Mouse (Mus musculus): Measurements from ENCODE around the gene Snrpd3.

The Snrpd3 gene

DNA sequence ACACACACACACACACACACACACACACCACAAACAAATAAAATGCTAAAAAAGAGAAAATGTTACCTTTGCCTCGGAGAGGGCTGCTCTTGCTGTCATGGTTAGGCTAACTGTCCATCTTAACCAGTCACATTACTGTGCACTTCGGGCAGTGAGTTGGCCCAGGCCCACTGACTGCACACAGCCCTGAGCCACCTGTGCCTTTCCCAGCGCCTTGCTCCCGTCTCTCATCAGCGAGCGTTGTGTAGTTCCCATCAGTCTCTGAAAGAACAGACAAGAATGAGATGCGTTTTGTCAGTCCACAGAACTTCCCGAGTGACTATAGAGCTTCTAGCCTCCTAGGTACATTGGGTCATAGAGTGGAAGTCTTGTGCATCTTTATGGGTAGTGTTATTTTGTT lies 16.9 kb downstream of the Snrpd3 start:
- DNase-seq (ENCODE audit: low read depth, low spot score) = no peak

DNA sequence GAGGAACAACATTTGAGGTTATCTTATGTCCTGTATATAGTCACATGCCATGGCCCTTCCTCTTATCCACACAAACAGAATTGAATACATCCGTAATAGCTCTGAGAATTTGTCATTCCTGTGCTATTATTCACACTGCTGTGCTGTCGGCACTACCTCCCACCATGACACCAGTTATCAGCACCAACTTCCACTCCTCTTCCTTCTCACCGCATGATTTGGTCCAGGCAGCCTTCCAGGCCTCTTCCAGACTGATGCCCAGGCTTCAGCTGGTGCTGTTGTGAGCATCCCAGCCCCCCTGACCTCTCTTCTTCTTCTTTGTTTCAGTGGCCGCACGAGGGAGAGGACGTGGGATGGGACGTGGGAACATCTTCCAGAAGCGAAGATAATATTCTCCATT lies 17.6 kb downstream of the Snrpd3 start:
- no peak for DNase-seq (ENCODE audit: low read depth, low spot score)

GRCm38 (mm10) chr10:75535423-75535822 lies 18.1 kb downstream of the Snrpd3 start:
- DNase-seq (ENCODE audit: low read depth, low spot score) = no peak

GRCm38 (mm10) chr10:75536123-75536522 lies 18.8 kb downstream of the Snrpd3 start:
- DNase-seq (ENCODE audit: low read depth, low spot score) = no peak

GRCm38 (mm10) chr10:75547901-75548300 lies 30.6 kb downstream of the Snrpd3 start:
- DNase-seq (ENCODE audit: low read depth, low spot score) = no peak

DNA sequence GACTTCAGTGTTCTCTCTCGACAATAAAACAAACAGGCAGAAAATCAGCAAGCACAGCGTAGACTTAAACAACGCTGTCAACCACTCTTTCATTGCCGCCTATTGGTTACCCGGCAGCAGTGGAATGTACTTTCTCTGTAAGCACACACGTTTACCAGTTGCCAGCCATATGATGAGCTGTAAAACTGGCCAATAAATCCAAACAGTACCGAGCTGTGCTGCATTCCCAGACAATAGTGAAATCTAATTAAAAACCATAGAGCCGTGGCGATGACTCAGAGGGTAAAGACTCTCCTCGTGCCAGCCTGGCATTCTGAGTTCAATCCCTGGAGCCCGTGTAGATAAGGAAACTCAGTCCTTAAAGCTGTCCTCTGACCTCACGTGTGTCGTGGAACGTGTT lies 31.1 kb downstream of the Snrpd3 start:
- DNase-seq (ENCODE audit: low read depth, low spot score) = no peak

GRCm38 (mm10) chr10:75549886-75550285 lies 32.5 kb downstream of the Snrpd3 start:
- DNase-seq (ENCODE audit: low read depth, low spot score) = no peak

DNA sequence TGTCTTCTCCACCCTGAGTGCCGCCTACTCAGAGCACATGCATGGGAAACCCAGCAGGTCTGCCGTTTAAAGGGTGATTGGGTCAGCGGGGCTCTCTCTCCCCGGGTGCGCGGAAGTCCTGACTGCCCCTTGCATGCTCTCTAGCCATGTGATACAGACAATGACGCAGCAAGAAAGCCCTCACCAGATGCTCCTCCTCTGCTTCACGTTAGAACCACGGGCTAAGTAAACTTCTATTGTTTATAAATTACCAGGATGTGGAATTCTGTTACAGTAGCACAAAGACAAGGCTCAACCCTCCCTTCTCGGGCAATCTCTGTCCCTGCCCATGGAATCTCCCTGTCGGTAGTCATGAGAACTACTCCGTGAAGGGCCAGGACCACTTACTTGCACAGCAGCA lies 33.8 kb downstream of the Snrpd3 start:
- DNase-seq (ENCODE audit: low read depth, low spot score) = no peak

DNA sequence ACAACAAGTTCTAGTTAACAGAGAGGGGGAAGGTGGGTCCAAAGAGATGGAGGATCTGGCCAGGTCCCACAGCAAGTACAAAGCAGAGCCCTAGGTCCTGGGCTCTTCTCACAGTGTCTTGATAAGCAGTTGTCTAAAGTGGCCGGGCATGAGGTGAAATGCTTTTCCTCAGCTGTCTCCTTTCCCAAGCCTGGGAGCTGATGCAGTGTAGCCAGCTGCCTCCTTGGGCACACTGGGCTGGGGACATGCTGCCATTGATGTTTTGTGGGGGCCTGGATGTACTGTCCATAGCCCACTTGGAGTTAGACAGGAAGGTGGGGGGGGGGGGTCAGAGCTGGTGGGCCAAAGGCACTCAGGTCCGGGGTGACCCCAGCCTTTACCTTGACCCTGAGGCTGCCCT lies 34.8 kb downstream of the Snrpd3 start:
- DNase-seq (ENCODE audit: low read depth, low spot score) = no peak

GRCm38 (mm10) chr10:75552701-75553450 lies 35.5 kb downstream of the Snrpd3 start:
- DNase-seq (ENCODE audit: low read depth, low spot score) = no peak

GRCm38 (mm10) chr10:75554090-75554489 lies 36.7 kb downstream of the Snrpd3 start:
- no peak for DNase-seq (ENCODE audit: low read depth, low spot score)

DNA sequence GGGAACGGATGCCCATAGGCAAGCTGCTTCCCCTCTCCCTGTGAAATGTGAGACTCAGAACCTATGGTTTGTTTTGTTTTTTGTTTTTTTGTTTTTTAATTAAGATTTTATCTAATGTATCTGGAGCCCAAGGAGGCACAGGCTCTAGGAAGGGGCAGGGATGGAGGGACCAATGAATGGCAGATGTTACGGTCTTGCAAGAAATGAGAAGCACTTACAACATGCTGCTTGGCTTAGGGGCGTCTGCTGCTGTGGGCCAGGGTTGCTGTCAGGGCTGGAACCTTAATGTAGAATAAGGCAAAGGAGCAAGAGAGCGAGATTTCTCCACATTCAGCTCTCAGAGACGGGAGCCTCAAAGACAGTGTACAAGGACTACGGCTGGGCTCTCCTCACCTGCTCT lies 38.2 kb downstream of the Snrpd3 start:
- DNase-seq (ENCODE audit: low read depth, low spot score) = no peak

GRCm38 (mm10) chr10:75556026-75556425 lies 38.7 kb downstream of the Snrpd3 start:
- DNase-seq (ENCODE audit: low read depth, low spot score) = no peak

GRCm38 (mm10) chr10:75558515-75558914 lies 41.2 kb downstream of the Snrpd3 start:
- DNase-seq (ENCODE audit: low read depth, low spot score) = no peak

GRCm38 (mm10) chr10:75559041-75559675 lies 41.8 kb downstream of the Snrpd3 start:
- no peak for DNase-seq (ENCODE audit: low read depth, low spot score)

DNA sequence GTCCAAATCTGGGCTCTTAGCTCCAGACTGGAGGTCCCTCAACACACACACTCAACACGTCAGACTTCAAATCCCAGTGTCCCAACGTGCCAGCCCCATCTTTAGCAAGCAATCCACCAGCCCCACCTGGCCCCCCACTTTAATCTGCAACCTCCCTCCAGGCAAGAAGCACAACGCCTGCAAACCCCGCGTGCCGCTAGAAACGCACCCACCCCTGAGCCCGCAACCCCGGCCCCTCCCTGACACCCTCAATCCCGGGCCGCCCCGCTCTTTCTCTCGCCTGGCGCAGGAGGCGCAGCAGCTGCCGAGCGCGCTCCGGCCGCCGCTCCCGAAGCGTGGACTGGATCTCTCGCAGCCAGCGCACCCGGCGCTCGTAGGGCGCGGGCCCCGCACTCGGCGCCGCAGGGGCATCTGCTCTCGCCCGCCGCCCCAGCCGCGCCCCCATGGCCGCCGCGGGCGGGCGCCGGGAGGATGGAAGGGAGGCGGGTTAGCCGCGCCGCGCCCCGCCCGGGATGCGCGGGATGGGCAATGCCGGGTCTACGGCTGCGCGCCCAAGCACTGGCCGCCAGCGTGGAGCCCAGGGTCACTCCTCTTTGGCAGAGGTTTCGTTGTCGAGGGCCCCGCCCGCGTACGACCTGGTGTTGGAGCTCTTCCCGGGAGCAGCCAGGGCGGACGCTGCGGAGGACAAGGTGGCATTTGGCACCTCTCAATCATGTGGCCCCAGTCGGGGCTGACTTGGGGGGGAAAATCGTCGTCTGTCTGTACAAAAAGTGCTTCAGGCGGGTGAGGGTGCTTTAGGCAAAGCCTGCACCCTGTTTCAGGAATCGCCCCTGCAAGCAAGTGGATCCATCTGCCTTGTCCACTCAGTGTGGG lies 42.6 kb downstream of the Snrpd3 start, which contains the start of gene Lrrc75b:
Gene Lrrc75b (minus strand): TSS at position 655 of the 873 bp plus-strand sequence.
- no peak for DNase-seq (ENCODE audit: low read depth, low spot score)

DNA sequence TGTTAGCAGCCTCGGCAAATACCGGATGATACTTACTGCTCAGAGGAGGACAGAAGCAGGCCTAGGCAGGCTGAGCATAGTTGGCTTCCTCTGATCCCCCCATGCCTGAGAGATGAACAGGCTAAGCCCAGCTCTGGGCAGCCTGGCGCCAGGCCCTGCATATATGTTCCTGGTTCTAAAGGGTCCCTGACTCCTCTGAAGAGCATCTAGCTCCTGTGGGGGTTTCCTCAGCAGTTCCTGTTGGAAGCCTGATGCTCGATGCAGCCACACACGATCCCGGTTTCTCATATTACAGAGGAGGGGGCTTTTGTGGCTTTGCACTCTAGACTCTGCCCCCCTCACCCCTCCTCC lies 43.2 kb downstream of the Snrpd3 start:
- no peak for DNase-seq (ENCODE audit: low read depth, low spot score)

- DNase-seq (ENCODE audit: low read depth, low spot score) = no peak
Measured at GRCm38 (mm10) chr10:75561071-75561654, 43.8 kb downstream of the Snrpd3 start, which contains the start of gene Ggt1. Gene Ggt1 (plus strand): TSS chr10:75561604.

GRCm38 (mm10) chr10:75562596-75562995 lies 45.2 kb downstream of the Snrpd3 start:
- DNase-seq (ENCODE audit: low read depth, low spot score) = no peak

DNA sequence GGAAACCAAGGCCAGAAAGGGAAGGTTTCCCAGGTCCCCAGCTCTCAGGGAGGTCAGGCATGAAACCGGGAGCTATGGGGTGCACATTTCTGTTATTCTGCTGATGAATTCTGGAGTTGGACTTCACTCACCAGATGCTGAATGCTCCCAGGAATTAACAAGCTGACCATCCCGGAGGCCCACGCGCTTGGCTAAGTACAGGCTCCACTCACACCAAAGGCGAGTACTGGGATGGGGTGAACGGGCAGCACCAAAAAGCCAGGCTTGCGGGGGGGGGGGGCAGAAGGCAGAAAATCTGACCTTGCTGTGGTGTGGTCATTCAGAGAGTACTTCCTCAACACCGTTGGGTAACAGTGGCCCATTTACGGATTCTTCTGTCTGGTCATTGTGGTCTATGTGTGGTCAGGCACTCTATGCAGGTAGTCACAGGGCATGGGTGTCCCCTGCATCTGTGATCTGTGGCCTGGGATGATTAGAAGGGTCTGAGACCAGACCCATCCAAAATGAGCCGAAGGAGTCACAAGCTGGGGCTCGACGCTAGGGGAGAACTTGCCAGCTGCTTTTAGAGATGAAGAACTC lies 47.4 kb downstream of the Snrpd3 start:
- DNase-seq (ENCODE audit: low read depth, low spot score) = no peak

GRCm38 (mm10) chr10:75565436-75565835 lies 48.1 kb downstream of the Snrpd3 start:
- DNase-seq (ENCODE audit: low read depth, low spot score) = no peak

GRCm38 (mm10) chr10:75565906-75566305 lies 48.6 kb downstream of the Snrpd3 start:
- DNase-seq (ENCODE audit: low read depth, low spot score) = no peak

Measured in retina, postnatal 7 days (tissue).